Mouse (Mus musculus) lung, embryonic 15.5 days (tissue): ENCODE data around the gene Foxa2. TPM values are rescaled to one million over a fixed set of nuclear protein-coding genes. Genes with fewer than 3 reads are reported as not detected.
A peak's percentile ranks its signal among the peaks of the same experiment; 100 is the strongest.

Experiments
- ATAC-seq: fragments of 200-750 bp; cut with Nextera tagmentation; 2 replicates; pipeline ENCODE4 v1.8.0; 2017; ENCODE audit warnings: moderate number of reproducible peaks, borderline replicate concordance; ENCODE audit not compliant: low FRiP score, low TSS enrichment; ENCODE audit errors: extremely low read depth
- H3K27ac ChIP-seq: fragments of 300-500 bp; sonication (generic); 2 replicates; pipeline ENCODE4 v1.5.1; 2015; ENCODE audit warnings: moderate library complexity, mild to moderate bottlenecking, inconsistent platforms
- H3K27me3 ChIP-seq: fragments of 300-500 bp; sonication (generic); 2 replicates; pipeline ENCODE4 v1.6.1; 2015; ENCODE audit warnings: inconsistent platforms
- H3K36me3 ChIP-seq: fragments of 300-500 bp; sonication (generic); 2 replicates; pipeline ENCODE4 v1.6.1; 2015; ENCODE audit warnings: inconsistent platforms
- H3K4me1 ChIP-seq: fragments of 300-500 bp; sonication (generic); 2 replicates; pipeline ENCODE4 v1.6.1; 2015; ENCODE audit warnings: inconsistent platforms
- H3K4me2 ChIP-seq: fragments of 300-500 bp; sonication (generic); 2 replicates; pipeline ENCODE4 v1.6.1; 2015; ENCODE audit warnings: inconsistent platforms, mild to moderate bottlenecking, moderate library complexity
- H3K4me3 ChIP-seq: fragments of 300-500 bp; sonication (generic); 2 replicates; pipeline ENCODE4 v1.5.1; 2015; ENCODE audit warnings: mild to moderate bottlenecking, inconsistent platforms
- H3K9ac ChIP-seq: fragments of 300-500 bp; sonication (generic); 2 replicates; pipeline ENCODE4 v1.6.1; 2015; ENCODE audit warnings: inconsistent platforms
- H3K9me3 ChIP-seq: fragments of 300-500 bp; sonication (generic); 2 replicates; pipeline ENCODE4 v1.6.1; 2016; ENCODE audit warnings: inconsistent platforms
- WGBS: fragments of 180-500 bp; shearing (Covaris S2); methylation state at CpG from one replicate; pipeline ENCODE4 v1.1.7; 2015; 5-methylcytosine and 5-hydroxymethylcytosine counted together
- polyA plus RNA-seq: library from polyadenylated mRNA; unstranded; fragments of >200 nt; fragmentation: Nextera tagmentation; extraction: Ambion mirVana; gene quantifications from 2 replicates; pipeline ENCODE4 v1.2.1, GENCODE M21; 2015

Gene Foxa2
- polyA plus RNA-seq, 1 experiment from 2014 or later: 38.4 TPM

DNA sequence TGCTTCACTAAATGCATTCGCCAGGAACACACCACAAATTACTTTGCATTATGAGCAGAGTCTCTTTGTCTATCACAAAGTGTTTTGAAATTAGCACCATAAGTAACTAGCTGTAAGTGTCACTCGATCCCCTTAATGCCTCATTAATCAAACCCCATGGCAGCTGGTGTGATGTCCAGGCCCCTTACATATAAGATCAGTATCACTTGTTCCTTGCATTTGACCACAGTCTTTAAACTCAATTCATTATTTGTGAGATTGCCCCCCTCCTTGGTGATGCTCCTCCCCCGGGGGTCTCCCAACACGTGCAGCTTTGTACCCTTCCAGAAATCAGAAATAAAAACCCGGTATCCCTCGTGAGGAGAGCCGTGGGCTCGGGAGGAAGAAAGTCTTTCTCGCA lies 25.8 kb downstream of the Foxa2 start:
- Histone ChIP-seq H3K27ac (no peak overlapping the region), H3K4me3 (0 out of 2 replicates have a peak overlapping the region, but pooled peaks have one; percentile 1), H3K4me1 (peaks cover 20% of the 10 kb centered on the region; the same call in 1 of the 2 replicates), H3K9me3 (no peaks in the 10 kb centered on the region), H3K36me3 (no peaks in the 10 kb centered on the region), H3K9ac (no peak overlapping the region), H3K27me3 (peaks cover 29% of the 10 kb centered on the region; the same call in 1 of the 2 replicates), H3K4me2 (peak overlapping the region; percentile 12; the same call in 1 of the 2 replicates)
- 22% methylated on average over 9 of the region's 9 CpGs for WGBS
- no peak for ATAC-seq

DNA sequence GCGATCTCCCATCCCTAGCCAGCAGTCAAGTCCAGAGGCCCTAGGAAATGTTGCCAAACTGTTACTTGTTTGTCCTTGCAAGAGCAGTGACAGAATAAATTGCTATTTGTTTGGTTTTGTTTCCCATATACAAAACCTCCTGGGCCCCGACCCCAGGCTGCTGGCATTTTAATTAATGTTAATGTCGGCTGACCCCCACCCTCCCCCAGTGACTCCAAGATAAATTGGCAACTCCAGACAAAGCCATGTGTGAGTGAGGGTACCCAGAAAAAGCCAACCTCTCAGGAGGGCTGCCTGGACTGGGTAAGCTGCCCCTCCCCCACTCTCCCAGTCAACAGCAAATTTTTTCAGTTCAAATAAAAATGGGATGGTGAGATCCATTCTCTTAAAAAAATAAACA lies 26.6 kb downstream of the Foxa2 start:
- peak overlapping the region; percentile 85; the same call in 1 of the 2 replicates for H3K27ac ChIP-seq
- H3K4me2 ChIP-seq: no peak overlapping the region
- H3K4me1 ChIP-seq: peaks cover 18% of the 10 kb centered on the region; the same call in 1 of the 2 replicates
- no peaks in the 10 kb centered on the region for H3K36me3 ChIP-seq
- no peak overlapping the region for H3K9ac ChIP-seq
- peaks cover 23% of the 10 kb centered on the region; the same call in 1 of the 2 replicates for H3K27me3 ChIP-seq
- no peak for ATAC-seq
- no peaks in the 10 kb centered on the region for H3K9me3 ChIP-seq
- H3K4me3 ChIP-seq: no peak overlapping the region
- 25% methylated on average over 3 of the region's 3 CpGs for WGBS

DNA sequence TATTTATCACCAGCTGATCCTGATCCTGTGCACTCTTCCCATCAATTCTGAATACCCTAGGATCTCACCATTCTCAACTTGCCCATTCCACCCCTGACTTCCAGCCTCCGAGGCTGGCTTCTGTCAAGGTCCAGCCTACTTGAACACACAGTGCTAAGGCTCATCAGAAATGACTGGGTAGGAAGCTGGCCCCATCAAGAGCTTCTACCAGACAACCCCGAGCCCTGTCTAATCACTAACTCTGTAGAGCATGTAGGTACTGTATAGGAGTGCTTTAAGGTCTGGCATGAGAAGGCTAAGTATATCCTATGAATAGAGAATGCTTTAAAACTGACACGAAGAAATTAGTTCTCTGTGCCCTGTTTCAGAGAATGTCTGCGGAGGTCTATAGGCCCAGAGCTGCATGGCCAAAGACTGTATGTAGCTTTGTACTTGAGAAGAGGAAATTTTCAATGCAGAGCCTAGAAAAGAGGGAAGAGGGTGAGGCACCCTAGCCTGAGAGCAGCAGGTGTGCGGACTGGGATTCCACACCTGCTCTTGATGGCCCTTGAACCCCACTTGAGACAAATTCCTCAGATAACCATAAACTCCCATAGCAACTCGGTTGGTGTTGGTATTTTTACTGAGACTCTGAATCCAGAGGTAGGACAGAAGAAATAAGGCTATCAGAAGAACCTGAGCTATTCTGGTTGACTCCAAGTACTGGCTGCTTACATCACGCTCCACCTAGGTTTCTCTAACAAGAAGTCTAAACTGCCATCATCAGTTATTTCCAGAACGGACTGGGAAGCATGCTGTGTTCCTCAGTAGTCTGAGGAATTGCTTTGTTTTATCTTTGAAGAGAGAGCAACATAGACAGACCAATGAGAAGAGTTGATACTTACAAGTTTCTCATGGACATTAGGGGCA lies 28.7 kb downstream of the Foxa2 start:
- no peak overlapping the region for H3K9ac ChIP-seq
- H3K4me2 ChIP-seq: no peak overlapping the region
- peaks cover 10% of the 10 kb centered on the region; the same call in 1 of the 2 replicates for H3K27me3 ChIP-seq
- H3K4me3 ChIP-seq: no peak overlapping the region
- peak overlapping the region; percentile 89 for H3K27ac ChIP-seq
- 51% methylated on average over 8 of the region's 8 CpGs for WGBS
- ATAC-seq: peak; percentile 88
- H3K9me3 ChIP-seq: no peaks in the 10 kb centered on the region
- H3K36me3 ChIP-seq: no peaks in the 10 kb centered on the region
- 0 out of 2 replicates have a peak, but pooled peaks cover 4% of the 10 kb centered on the region for H3K4me1 ChIP-seq

DNA sequence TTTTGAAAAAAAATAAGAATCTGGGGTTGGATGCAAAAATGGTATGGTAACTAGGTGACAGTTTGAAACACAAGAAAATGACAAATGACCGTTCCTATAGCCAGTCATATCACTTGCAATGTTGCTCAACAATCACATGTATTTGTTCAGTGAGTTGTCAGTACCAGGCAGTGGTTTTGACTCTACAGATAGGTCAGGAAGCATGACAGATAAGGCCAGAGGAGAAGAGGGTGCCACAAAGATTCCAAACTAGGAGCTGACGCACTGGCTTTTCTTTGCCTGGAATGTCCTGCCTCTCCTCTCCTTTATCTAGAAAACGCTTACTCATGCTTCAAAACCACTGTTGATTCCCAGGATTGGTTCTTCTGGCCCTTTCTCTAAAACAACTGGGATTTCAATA lies 33.4 kb downstream of the Foxa2 start:
- Histone ChIP-seq H3K4me1 (no peaks in the 10 kb centered on the region), H3K9me3 (no peaks in the 10 kb centered on the region), H3K27me3 (no peaks in the 10 kb centered on the region), H3K27ac (0 out of 2 replicates have a peak overlapping the region, but pooled peaks have one; percentile 12), H3K4me3 (no peak overlapping the region), H3K36me3 (no peaks in the 10 kb centered on the region; the same call in 1 of the 2 replicates), H3K9ac (no peak overlapping the region), H3K4me2 (no peak overlapping the region)
- WGBS: 46% methylated on average over 3 of the region's 3 CpGs
- ATAC-seq: no peak

DNA sequence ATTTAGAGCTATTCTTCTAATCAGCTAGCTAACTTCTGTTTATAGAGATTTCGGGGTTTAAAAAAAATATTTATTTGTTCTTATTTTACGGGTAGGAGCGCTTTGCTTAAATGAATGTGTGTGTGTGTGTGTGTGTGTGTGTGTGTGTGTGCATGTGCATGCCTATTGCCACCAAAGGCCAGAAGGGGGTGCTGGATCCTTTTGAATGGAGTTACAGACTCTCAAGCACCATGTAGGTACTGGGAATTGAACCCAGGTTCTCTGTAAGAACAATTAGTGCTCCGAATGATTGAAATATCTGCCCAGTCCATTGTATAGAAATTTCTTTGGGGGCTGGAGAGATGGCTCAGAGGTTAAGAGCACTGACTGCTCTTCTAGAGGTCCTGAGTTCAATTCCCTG lies 37.7 kb downstream of the Foxa2 start:
- no peaks in the 10 kb centered on the region for H3K9me3 ChIP-seq
- ATAC-seq: no peak
- no peaks in the 10 kb centered on the region for H3K27me3 ChIP-seq
- H3K36me3 ChIP-seq: no peaks in the 10 kb centered on the region; the same call in 1 of the 2 replicates
- 93% methylated on average over 4 of the region's 4 CpGs for WGBS
- H3K4me2 ChIP-seq: no peak overlapping the region
- peaks cover 3% of the 10 kb centered on the region; the same call in 1 of the 2 replicates for H3K4me1 ChIP-seq
- no peak overlapping the region for H3K27ac ChIP-seq
- H3K9ac ChIP-seq: no peak overlapping the region
- no peak overlapping the region for H3K4me3 ChIP-seq

DNA sequence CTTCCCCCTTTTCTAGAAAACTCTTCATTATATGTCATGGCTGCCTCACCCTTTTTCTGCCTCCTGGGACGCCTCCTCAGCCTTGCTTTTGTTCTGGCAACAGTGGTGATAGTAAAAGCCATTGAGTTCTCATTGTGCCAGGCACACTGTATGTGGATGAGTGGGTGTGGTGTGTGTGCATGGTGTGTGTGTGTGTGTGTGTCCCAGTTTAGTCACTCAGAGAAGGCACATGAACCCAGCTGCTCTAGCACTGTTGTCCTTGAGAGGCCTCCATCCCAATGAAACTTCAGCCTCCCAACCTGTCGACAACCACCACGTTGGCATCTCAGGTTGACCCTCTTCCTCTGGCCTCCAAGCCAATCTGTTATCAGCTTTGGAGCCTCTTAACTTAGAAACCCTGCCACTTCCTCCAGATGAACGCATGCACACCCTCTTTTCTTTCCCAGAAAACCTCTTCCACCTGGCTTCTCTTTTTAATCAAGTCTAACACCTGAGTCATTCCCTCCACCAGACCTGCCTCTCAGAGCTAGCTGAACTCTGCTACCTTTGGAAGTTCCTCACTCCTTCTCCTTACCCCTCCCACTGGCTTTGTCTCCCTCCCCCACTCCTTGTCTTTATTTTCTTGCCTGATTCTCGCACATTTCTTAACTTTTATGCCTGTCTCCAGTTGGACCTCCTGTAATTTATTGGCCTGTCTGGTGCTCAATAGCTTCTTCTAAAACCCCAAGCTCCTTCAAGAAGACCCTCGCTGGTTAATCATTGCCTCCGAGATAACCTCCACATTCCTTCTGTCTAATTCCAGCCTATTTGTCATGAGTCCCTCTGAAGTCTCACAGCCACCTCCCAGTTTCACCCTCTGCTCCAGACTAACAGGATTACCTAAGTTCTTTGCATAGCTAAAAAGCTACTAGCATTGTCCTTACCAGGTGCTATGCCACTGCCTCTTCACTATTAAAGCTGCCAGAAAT lies 41.9 kb downstream of the Foxa2 start:
- Histone ChIP-seq H3K4me1 (peaks cover 6% of the 10 kb centered on the region; the same call in 1 of the 2 replicates), H3K36me3 (no peaks in the 10 kb centered on the region), H3K9me3 (no peaks in the 10 kb centered on the region), H3K27me3 (no peaks in the 10 kb centered on the region), H3K9ac (no peak overlapping the region), H3K4me2 (no peak overlapping the region), H3K27ac (peak overlapping the region; percentile 88), H3K4me3 (no peak overlapping the region)
- WGBS: 34% methylated on average over 7 of the region's 7 CpGs
- peak; percentile 71; the same call in 1 of the 2 replicates for ATAC-seq

DNA sequence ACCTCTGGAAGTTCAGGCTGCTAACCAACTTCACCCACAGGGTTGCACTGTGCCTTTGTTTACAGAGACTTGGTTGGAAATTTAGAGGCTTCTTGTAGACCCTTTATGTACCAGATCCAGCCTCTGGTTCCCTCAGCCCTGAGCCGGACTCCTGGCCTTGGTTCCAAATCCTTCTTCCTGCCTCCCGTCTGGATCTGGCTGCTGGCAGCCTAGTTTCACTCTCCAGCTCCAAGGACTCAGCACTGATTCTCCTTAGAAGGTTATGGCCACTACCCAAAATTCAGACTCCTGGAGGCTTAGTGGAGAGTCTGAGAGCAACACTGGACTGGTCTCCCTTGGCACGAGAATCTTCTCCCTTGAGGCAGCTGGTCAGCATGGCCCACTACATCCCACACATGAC lies 43.3 kb downstream of the Foxa2 start:
- no peaks in the 10 kb centered on the region for H3K27me3 ChIP-seq
- WGBS: 66% methylated on average over 3 of the region's 3 CpGs
- peaks cover 6% of the 10 kb centered on the region; the same call in 1 of the 2 replicates for H3K4me1 ChIP-seq
- no peak for ATAC-seq
- no peaks in the 10 kb centered on the region for H3K36me3 ChIP-seq
- H3K4me3 ChIP-seq: no peak overlapping the region
- no peaks in the 10 kb centered on the region for H3K9me3 ChIP-seq
- no peak overlapping the region for H3K9ac ChIP-seq
- H3K4me2 ChIP-seq: no peak overlapping the region
- H3K27ac ChIP-seq: peak overlapping the region; percentile 88; the same call in 1 of the 2 replicates

DNA sequence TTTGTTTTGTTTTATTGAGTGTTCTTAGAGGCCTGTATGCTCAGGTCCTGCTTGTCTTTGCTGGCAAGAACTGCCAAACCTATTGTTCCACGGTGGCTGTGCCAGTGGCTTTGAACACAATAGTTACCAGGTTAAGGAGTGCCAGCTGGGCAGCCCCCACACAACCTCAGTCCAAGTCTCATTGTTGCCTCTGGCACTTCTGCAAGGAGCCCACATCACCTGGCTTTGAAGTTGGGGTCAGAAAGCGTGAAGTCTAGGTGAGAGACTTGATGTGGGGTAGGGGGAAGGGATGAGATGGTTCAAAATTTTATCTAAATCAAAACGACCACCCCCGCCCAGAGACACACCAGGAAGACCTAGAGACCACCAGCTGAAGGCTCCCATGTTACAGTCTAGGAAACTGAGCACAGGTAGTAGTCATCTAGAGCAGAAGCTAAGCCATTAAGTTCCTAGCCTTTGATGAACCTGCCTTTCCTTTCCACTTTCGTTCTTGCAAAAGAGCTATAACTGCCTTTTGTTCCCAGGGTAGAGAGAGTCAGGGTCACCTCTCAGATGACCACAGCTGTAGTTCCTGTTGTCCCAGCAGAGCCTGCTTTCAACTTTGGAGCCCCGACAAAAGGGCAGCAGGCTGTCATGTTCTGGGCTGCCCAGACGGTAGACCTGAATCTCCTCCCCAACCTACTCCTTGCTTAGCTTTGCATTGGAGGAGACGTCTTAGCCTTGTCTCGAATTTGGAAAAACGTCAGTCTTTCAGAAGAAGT lies 48.4 kb downstream of the Foxa2 start:
- no peak overlapping the region for H3K4me2 ChIP-seq
- no peaks in the 10 kb centered on the region for H3K27me3 ChIP-seq
- no peak for ATAC-seq
- H3K4me3 ChIP-seq: no peak overlapping the region
- no peaks in the 10 kb centered on the region for H3K36me3 ChIP-seq
- no peak overlapping the region for H3K9ac ChIP-seq
- no peaks in the 10 kb centered on the region for H3K4me1 ChIP-seq
- H3K27ac ChIP-seq: no peak overlapping the region
- H3K9me3 ChIP-seq: no peaks in the 10 kb centered on the region
- whole genome bisulfite sequencing: 76% methylated on average over 10 of the region's 10 CpGs

DNA sequence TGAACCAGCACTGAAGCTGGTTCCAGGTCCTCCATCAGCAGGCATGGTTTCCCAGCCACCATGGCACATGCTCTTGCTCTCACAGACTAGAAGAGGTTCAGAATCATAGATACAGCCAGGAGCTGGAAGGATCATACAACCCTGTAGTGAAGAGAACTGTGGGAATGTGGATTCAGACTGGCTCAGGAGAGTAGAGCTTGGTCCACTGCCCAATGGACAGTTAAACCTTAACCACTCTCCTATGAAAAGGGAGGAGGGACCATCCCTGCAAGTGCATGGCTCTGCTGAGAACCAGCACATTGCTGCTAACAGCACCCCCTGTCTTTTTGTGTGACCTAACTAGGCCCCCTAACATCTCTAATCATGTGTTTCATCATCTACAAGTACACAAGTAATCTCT lies 50.0 kb downstream of the Foxa2 start:
- Histone ChIP-seq H3K27ac (no peak overlapping the region), H3K9ac (no peak overlapping the region), H3K4me3 (no peak overlapping the region), H3K4me2 (no peak overlapping the region), H3K36me3 (no peaks in the 10 kb centered on the region), H3K9me3 (no peaks in the 10 kb centered on the region), H3K4me1 (0 out of 2 replicates have a peak, but pooled peaks cover 5% of the 10 kb centered on the region), H3K27me3 (no peaks in the 10 kb centered on the region)
- no peak for ATAC-seq

DNA sequence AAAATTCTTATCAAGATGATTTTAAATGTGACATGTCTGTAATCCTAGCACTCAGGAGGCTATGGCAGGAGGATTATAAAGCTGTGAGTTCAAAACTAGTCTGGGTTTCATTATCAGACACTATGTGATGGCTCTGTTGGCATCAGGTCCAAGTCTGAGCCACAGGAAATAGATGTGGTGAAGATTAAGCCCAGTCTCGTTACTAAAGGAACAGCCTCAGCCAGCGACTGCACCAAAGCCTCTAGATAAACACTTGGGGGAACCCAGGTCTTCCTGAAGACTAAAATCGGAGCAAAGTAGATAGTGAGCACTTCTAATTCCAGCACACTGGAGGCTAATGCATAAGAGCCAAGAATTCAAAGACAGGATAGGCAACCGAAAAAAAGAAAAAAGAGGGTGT lies 52.9 kb downstream of the Foxa2 start:
- no peak overlapping the region for H3K4me3 ChIP-seq
- WGBS: 38% methylated on average over 4 of the region's 4 CpGs
- no peak for ATAC-seq
- H3K9me3 ChIP-seq: no peaks in the 10 kb centered on the region
- H3K9ac ChIP-seq: no peak overlapping the region
- H3K27me3 ChIP-seq: no peaks in the 10 kb centered on the region
- no peak overlapping the region for H3K27ac ChIP-seq
- H3K36me3 ChIP-seq: no peaks in the 10 kb centered on the region
- 0 out of 2 replicates have a peak, but pooled peaks cover 6% of the 10 kb centered on the region for H3K4me1 ChIP-seq
- H3K4me2 ChIP-seq: no peak overlapping the region
